Mouse (Mus musculus) B cell, adult 2 months (primary cell): ENCODE results near the gene Tap1.
A peak's percentile ranks its signal among the peaks of the same experiment; 100 is the strongest.

ENCODE experiments used
- DNase-seq, 2 experiments: peaks; one replicate each; pipeline ENCODE4 v3.0.0; 2022

Tap1 gene

DNA sequence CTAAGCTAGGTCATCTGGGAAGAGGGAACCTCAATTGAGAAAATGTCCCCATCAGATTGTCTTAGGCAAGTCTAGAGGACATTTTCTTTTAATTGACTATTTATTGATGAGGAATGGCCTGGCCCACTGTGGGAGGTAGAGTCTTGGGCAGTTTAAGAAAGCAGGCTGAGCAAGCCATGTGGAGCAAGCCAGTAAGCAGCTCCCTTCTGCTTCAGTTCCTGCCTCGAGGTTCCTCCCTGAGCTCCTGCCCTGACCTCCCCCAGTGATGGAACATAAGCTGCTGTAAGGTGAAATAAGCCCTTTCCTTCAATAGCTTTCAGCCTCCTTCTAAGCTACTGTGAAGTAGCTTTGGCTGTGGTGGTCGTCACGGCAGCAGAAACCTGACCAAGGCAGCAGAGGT, 50.4 kb downstream of the Tap1 start:
- peak; percentile 3 to 6 for DNase-seq

DNA sequence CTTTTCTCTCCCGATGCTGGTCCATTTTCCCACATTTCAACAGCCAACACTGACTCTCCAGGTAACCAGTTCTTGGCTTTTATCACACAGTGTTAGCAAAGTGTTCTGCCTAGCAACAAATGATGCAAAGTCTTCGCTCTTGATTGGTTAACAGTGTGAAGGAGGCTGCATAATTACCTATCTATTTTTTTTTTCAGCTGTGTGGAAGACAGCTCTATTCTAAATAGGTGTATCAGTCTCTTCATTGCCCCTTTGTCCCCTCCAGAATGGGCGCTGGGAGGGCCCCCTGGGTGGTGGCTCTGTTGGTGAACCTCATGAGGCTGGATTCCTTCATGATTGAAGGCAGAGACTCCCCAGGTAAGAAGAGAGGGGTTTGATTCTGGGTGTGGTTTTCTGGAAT, 51.4 kb downstream of the Tap1 start, which contains the start of gene H2-Ob:
H2-Ob (plus strand) TSS at position 198 of the 400 bp plus-strand sequence.
- peak; percentile 79 to 86 for DNase-seq

DNA sequence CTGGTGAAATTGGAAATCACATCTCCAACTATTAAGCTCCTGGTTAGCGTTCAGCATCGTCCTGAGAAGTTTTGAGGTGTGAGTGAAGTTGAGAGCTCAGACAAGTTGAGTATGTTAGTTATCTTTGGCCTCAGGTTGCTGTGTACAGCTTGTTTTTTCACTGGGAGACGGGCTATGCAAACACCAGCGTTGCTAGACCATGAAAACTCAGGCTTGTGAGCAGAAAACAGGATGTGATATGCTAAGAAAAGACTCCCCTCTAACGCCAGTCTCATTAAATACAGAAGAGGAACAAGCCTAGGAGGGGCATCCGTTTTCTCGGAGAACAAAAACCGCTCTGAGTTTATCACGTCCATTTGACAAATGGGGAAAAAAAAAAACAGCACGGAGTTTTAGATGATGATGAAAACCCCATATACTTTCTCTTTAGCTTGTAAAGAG, 52.3 kb downstream of the Tap1 start:
- peak; percentile 70 to 72 for DNase-seq

DNA sequence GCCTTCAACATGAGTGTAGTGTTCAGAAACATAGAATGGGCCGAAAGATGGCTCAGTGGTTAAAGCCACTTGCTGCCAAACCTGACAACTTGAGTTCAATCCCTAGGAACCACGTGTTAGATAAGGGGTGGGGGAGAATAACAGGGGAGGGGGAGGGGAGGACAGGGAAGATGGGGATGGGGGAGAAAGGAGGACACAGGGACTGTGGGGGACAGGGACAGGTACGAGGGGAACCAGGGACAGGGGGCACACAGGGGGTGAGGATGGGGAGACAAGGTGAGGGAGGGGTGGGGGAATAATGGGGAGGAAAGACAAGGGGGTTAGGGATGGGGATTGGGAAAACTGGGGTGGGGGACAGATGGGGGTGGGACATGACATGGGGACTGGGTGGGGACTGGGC, 53.0 kb downstream of the Tap1 start:
- no peak for DNase-seq

DNA sequence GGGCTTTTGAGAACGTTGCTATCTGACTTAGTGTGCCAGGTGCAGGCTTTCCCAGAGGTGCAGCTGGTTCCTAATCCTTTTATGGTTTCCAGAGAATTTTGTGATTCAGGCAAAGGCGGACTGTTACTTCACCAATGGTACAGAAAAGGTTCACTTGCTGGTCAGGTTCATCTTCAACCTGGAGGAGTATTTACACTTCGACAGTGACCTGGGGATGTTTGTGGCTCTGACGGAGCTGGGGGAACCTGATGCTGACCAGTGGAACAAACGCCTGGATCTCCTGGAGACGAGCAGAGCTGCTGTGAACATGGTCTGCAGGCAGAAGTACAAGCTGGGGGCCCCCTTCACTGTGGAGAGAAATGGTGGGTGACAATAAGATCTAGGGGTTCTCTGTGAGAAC, 53.6 kb downstream of the Tap1 start:
- peak; percentile 6 to 13 for DNase-seq

DNA sequence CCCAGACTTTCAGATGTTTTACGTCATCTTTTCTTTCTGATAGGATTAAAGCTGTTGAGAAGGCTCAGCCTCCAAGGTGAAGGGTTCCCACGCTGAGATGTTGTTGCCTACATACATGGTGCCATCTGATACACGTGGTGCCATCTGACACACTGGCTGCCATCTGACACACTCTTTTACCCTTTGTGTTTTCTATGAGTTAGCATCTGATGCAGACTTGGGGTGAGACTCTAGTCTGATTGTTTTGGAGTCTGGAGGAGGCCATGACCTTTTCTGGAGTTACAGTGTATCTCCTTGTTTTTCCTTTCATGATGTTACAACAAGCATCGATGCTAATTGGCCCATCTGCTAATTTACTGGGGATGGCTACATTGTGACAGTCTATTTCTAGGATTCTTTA, 57.3 kb downstream of the Tap1 start:
- peak in 1 of 2 experiments; percentile 2 for DNase-seq
